Mouse (Mus musculus): ENCODE data around the gene Rhbdf2. TPM values are rescaled to one million over a fixed set of nuclear protein-coding genes. Genes with fewer than 3 reads are reported as not detected.

Rhbdf2 gene
- total and polyA plus RNA-seq, 2 experiments, result 3.1 to 17.8 TPM

DNA sequence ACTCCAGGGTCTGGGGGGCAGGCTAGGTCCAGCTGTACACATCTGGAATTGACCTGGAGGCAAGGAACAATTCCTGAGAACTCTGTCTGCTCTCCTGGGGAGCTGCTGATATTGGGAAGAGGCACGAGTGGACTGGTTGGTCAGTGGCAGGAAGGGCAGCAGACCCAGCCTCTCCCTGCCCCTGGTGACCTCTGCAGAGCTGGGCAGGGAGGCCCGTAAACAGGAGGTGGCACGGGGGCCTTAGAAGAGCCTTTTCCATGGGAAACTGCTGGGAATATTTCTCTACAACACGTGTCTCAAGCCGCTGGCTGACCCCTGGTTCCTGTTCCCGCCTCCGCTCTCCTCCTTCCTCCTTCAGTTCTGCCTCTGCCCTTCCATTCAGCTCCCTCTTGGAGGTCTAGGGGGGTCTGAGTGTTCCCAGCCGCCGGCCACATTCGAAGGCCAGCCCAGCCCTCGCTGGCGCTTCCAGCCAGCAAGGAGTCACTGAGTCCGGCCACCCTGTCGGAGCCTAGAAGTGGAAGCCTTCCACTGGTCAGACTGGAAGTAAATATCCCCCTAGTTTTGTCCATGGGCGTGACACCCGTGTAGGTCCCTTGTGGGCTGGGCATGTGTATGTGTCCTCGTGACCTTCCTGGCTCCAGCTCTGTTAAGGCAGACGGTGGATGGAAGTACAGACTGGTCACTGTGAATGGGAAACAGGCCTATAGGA is 21.5 kb upstream of the Rhbdf2 start:
- H3K27ac ChIP-seq (replicated peaks; ENCODE audit: insufficient read depth, low read depth, low read length), result peak overlapping the region; percentile 71
- DNase-seq (ENCODE audit: extremely low read depth, low read depth, low spot score), result peak; percentile 18
- H3K36me3 ChIP-seq (ENCODE audit: control insufficient read depth, insufficient read depth, low read length), result no peaks in the 10 kb centered on the region
- H3K27me3 ChIP-seq (ENCODE audit: control insufficient read depth, insufficient read depth, low read length), result no peaks in the 10 kb centered on the region; the same call in 1 of the 2 replicates
- WGBS, result 61% methylated on average over 18 of the region's 18 CpGs
- H3K4me1 ChIP-seq (ENCODE audit: control insufficient read depth, insufficient read depth, low read length), result no peaks in the 10 kb centered on the region
- no peak overlapping the region for H3K9ac ChIP-seq (ENCODE audit: low read depth, low read length)
- no peak for TF ChIP-seq CTCF (IDR thresholded peaks at IDR 0.05; ENCODE audit: low read depth, low read length)
- TF ChIP-seq POLR2A (IDR thresholded peaks at IDR 0.05; ENCODE audit: extremely low read depth, insufficient read depth, low read length), result no peak
- no peak overlapping the region for H3K4me3 ChIP-seq (ENCODE audit: insufficient read depth, low read depth, low read length)
- no peaks in the 10 kb centered on the region for H3K79me2 ChIP-seq (ENCODE audit: control insufficient read depth, insufficient read depth, low read length)

DNA sequence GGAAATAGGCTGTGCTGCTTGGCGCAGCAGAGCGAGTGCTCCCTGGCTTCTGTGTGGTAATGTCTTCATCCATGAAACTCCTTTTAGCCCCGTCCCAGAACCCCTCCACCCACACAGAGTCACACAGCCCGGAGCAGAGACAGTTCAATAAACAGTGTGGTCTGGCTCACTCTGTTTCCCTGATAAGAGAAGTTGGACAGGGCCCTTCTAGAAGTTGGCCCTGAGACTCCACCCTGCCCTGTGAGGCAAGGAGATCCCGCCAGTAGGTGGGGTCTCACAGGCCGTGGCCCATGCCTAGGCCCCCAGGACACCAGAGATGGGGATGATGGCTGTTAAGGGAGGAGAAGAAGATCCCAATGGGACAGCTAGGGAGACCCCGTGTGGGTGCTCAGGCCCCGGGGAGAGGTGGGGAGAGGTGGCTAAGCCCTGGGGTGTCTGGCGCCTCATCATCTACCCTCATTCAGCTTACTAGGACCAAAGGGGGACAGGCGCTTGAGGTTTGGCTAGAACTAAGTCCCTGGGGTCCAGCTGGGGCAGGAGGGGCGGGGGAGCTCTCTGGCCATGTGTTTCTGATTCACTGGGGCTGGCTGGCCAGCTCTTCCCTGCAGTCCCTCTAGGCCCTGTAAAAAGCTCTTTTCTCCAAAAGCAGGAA is 20.6 kb upstream of the Rhbdf2 start:
- Histone ChIP-seq H3K27me3 (ENCODE audit: control insufficient read depth, insufficient read depth, low read length) (no peaks in the 10 kb centered on the region), H3K79me2 (ENCODE audit: control insufficient read depth, insufficient read depth, low read length) (no peaks in the 10 kb centered on the region), H3K9ac (ENCODE audit: low read depth, low read length) (no peak overlapping the region), H3K4me1 (ENCODE audit: control insufficient read depth, insufficient read depth, low read length) (no peaks in the 10 kb centered on the region), H3K36me3 (ENCODE audit: control insufficient read depth, insufficient read depth, low read length) (no peaks in the 10 kb centered on the region), H3K4me3 (ENCODE audit: insufficient read depth, low read depth, low read length) (no peak overlapping the region), H3K27ac (replicated peaks; ENCODE audit: insufficient read depth, low read depth, low read length) (peak overlapping the region; percentile 58)
- 69% methylated on average over 11 of the region's 11 CpGs for WGBS
- TF ChIP-seq POLR2A (IDR thresholded peaks at IDR 0.05; ENCODE audit: extremely low read depth, insufficient read depth, low read length), result no peak
- TF ChIP-seq CTCF (IDR thresholded peaks at IDR 0.05; ENCODE audit: low read depth, low read length), result no peak
- DNase-seq (ENCODE audit: extremely low read depth, low read depth, low spot score), result peak; percentile 25

DNA sequence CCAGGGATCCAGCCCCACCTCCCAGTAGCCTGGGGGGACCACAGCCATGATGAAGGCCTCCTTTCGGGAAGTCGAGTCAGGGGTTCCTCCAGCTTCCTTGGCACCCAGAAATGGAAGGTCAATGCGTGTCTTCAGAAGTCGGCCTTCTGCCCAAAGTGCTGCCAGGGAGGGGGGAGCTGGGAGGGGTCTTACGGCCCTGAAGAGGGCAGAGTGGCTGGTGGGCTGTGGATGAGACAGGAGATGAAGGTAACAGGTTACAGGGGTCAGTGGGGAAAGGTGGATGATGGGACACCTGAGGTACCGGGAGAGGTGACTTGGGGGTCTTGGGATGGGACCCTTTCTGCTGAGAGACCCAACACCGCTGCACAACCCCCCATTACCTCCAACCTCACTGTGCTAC is 20.0 kb upstream of the Rhbdf2 start:
- H3K79me2 ChIP-seq (ENCODE audit: control insufficient read depth, insufficient read depth, low read length), result no peaks in the 10 kb centered on the region
- WGBS, result 89% methylated on average over 7 of the region's 7 CpGs
- H3K4me1 ChIP-seq (ENCODE audit: control insufficient read depth, insufficient read depth, low read length), result no peaks in the 10 kb centered on the region
- H3K9ac ChIP-seq (ENCODE audit: low read depth, low read length), result no peak overlapping the region
- no peak for DNase-seq (ENCODE audit: extremely low read depth, low read depth, low spot score)
- peak overlapping the region; percentile 57 for H3K27ac ChIP-seq (replicated peaks; ENCODE audit: insufficient read depth, low read depth, low read length)
- TF ChIP-seq CTCF (IDR thresholded peaks at IDR 0.05; ENCODE audit: low read depth, low read length) (no peak), POLR2A (IDR thresholded peaks at IDR 0.05; ENCODE audit: extremely low read depth, insufficient read depth, low read length) (no peak)
- no peaks in the 10 kb centered on the region for H3K27me3 ChIP-seq (ENCODE audit: control insufficient read depth, insufficient read depth, low read length)
- no peaks in the 10 kb centered on the region for H3K36me3 ChIP-seq (ENCODE audit: control insufficient read depth, insufficient read depth, low read length)
- H3K4me3 ChIP-seq (ENCODE audit: insufficient read depth, low read depth, low read length), result no peak overlapping the region

DNA sequence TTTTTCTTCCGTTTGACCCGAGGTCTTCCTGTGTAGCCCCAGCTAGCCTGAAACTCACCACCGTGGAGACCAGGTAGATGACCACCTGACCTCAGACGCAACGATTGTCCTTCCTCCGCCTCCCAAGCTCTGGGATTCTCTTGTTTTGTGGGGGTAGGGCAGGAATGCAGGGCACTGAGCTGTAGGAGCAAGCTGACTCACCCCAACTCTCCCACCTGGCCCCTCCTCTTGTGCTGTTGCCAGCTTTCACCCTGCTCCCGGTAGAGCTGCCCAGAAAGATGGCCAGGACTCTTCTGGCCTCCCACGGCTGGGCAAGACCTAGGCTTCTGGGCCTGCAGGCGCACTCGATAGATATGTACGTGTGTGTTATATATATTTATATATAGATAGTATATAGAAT is 19.3 kb upstream of the Rhbdf2 start:
- 76% methylated on average over 11 of the region's 11 CpGs for WGBS
- TF ChIP-seq POLR2A (IDR thresholded peaks at IDR 0.05; ENCODE audit: extremely low read depth, insufficient read depth, low read length), result no peak
- no peak for TF ChIP-seq CTCF (IDR thresholded peaks at IDR 0.05; ENCODE audit: low read depth, low read length)
- Histone ChIP-seq H3K36me3 (ENCODE audit: control insufficient read depth, insufficient read depth, low read length) (no peaks in the 10 kb centered on the region), H3K4me3 (ENCODE audit: insufficient read depth, low read depth, low read length) (no peak overlapping the region), H3K79me2 (ENCODE audit: control insufficient read depth, insufficient read depth, low read length) (no peaks in the 10 kb centered on the region), H3K27me3 (ENCODE audit: control insufficient read depth, insufficient read depth, low read length) (no peaks in the 10 kb centered on the region), H3K9ac (ENCODE audit: low read depth, low read length) (no peak overlapping the region), H3K27ac (replicated peaks; ENCODE audit: insufficient read depth, low read depth, low read length) (no peak overlapping the region), H3K4me1 (ENCODE audit: control insufficient read depth, insufficient read depth, low read length) (no peaks in the 10 kb centered on the region)
- no peak for DNase-seq (ENCODE audit: extremely low read depth, low read depth, low spot score)

DNA sequence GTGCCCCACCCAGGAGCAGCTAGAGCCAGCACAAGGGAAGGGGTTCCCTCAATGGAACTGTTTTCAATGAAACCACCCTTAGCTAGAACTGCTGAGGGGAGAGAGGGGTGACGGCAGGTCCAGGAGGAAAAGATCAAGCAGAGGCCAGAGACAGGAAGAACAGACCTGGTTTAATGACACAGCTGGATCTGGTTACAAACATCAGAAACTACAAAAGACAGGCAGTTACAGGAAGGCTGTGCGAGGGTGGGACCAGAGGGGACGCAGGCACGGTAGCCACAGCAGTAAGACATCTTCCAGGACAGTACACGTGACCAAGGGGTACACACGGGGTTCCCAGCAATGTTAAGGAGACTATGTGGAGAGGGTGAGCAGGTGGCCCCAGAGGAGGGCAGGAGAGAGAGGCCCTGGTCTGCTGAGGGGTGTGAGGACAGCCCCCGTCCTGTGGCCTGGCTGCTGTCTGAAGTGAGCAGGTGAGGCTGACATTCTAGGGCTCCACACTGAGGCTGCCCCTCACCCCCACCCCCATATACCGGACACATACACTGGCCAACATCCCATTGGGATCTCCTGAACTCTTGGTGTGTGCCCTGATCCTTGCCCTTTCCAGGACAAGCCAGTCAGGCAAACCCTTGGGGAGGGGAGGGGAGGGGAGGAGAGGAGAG is 18.8 kb upstream of the Rhbdf2 start:
- no peak for TF ChIP-seq CTCF (IDR thresholded peaks at IDR 0.05; ENCODE audit: low read depth, low read length)
- no peak for TF ChIP-seq POLR2A (IDR thresholded peaks at IDR 0.05; ENCODE audit: extremely low read depth, insufficient read depth, low read length)
- H3K79me2 ChIP-seq (ENCODE audit: control insufficient read depth, insufficient read depth, low read length), result no peaks in the 10 kb centered on the region
- no peak overlapping the region for H3K27ac ChIP-seq (replicated peaks; ENCODE audit: insufficient read depth, low read depth, low read length)
- H3K36me3 ChIP-seq (ENCODE audit: control insufficient read depth, insufficient read depth, low read length), result no peaks in the 10 kb centered on the region
- no peak overlapping the region for H3K9ac ChIP-seq (ENCODE audit: low read depth, low read length)
- no peak overlapping the region for H3K4me3 ChIP-seq (ENCODE audit: insufficient read depth, low read depth, low read length)
- WGBS, result 79% methylated on average over 8 of the region's 8 CpGs
- no peaks in the 10 kb centered on the region for H3K27me3 ChIP-seq (ENCODE audit: control insufficient read depth, insufficient read depth, low read length)
- no peaks in the 10 kb centered on the region for H3K4me1 ChIP-seq (ENCODE audit: control insufficient read depth, insufficient read depth, low read length)
- no peak for DNase-seq (ENCODE audit: extremely low read depth, low read depth, low spot score)

All from liver, adult 2 months (tissue).